Mouse (Mus musculus) bone marrow, adult 2 months (tissue): ENCODE measurements around the gene Glp2r.

ENCODE experiments used
- CTCF ChIP-seq: fragments of 200-500 bp; IDR thresholded peaks from 2 replicates; pipeline ENCODE4 v1.5.1; 2011; ENCODE audit warnings: low read length, control low read depth; ENCODE audit not compliant: control insufficient read depth, insufficient read depth
- POLR2A ChIP-seq: fragments of 200-500 bp; IDR thresholded peaks from 2 replicates; pipeline ENCODE4 v1.6.1; 2011; ENCODE audit warnings: low read depth, mild to moderate bottlenecking, control low read depth, low read length, borderline replicate concordance; ENCODE audit not compliant: control insufficient read depth

GRCm38 (mm10) chr11:67800130-67800723 is 29.3 kb upstream of the Glp2r start:
- no peak for TF ChIP-seq POLR2A
- no peak for TF ChIP-seq CTCF
